Mouse (Mus musculus) midbrain, embryonic 12.5 days (tissue): ENCODE data around the gene Gria3. TPM values are rescaled to one million over a fixed set of nuclear protein-coding genes. Genes with fewer than 3 reads are reported as not detected.

Experiments
- ATAC-seq: fragments of 200-750 bp; cut with Nextera tagmentation; 2 replicates; pipeline ENCODE4 v1.8.0; 2017; ENCODE audit warnings: low read depth, moderate TSS enrichment, moderate library complexity; ENCODE audit not compliant: low FRiP score
- H3K27ac ChIP-seq: fragments of 300-500 bp; sonication (generic); replicated peaks from 2 replicates; pipeline ENCODE4 v1.5.1; 2016; ENCODE audit warnings: mild to moderate bottlenecking
- H3K27me3 ChIP-seq: fragments of 300-500 bp; sonication (generic); 2 replicates; pipeline ENCODE4 v1.6.1; 2016; ENCODE audit warnings: mild to moderate bottlenecking
- H3K36me3 ChIP-seq: fragments of 300-500 bp; sonication (generic); 2 replicates; pipeline ENCODE4 v1.6.1; 2016
- H3K4me1 ChIP-seq: fragments of 300-500 bp; sonication (generic); 2 replicates; pipeline ENCODE4 v1.6.1; 2016
- H3K4me2 ChIP-seq: fragments of 300-500 bp; sonication (generic); replicated peaks from 2 replicates; pipeline ENCODE4 v1.6.1; 2016; ENCODE audit warnings: mild to moderate bottlenecking, moderate library complexity
- H3K4me3 ChIP-seq: fragments of 300-500 bp; sonication (generic); 2 replicates; pipeline ENCODE4 v1.5.1; 2016; ENCODE audit warnings: mild to moderate bottlenecking
- H3K9ac ChIP-seq: fragments of 300-500 bp; sonication (generic); replicated peaks from 2 replicates; pipeline ENCODE4 v1.6.1; 2016; ENCODE audit warnings: mild to moderate bottlenecking, moderate library complexity
- H3K9me3 ChIP-seq: fragments of 300-500 bp; sonication (generic); 2 replicates; pipeline ENCODE4 v1.6.1; 2016; ENCODE audit warnings: mild to moderate bottlenecking
- WGBS: fragments of 180-500 bp; shearing (Covaris S2); methylation state at CpG from one replicate; pipeline ENCODE4 v1.1.7; 2016; 5-methylcytosine and 5-hydroxymethylcytosine counted together
- microRNA-seq: library from miRNA; unstranded; fragments of <30 nt; microRNA quantifications from one replicate; pipeline ENCODE4, GENCODE M21; 2017
- polyA plus RNA-seq: library from polyadenylated mRNA; unstranded; fragments of >200 nt; fragmentation: Nextera tagmentation; extraction: Ambion mirVana; gene quantifications from 2 replicates; pipeline ENCODE4 v1.2.1, GENCODE M21; 2016

Gria3 gene
- polyA plus RNA-seq, 1 experiment from 2014 or later, result 7.4 TPM

- Histone ChIP-seq H3K9me3 (no peaks in the 10 kb centered on the region), H3K4me1 (no peaks in the 10 kb centered on the region), H3K9ac (no peak overlapping the region), H3K4me2 (no peak overlapping the region), H3K27me3 (no peaks in the 10 kb centered on the region), H3K36me3 (no peaks in the 10 kb centered on the region), H3K4me3 (no peak overlapping the region), H3K27ac (no peak overlapping the region)
- ATAC-seq, result no peak
- 89% methylated on average over 3 of the region's 3 CpGs for WGBS
These were observed 187.0 kb downstream of the Gria3 start for GRCm38 (mm10) chrX:41587692-41588091.

- no peak overlapping the region for H3K27ac ChIP-seq
- H3K27me3 ChIP-seq, result no peaks in the 10 kb centered on the region
- ATAC-seq, result no peak
- no peak overlapping the region for H3K4me2 ChIP-seq
- no peaks in the 10 kb centered on the region for H3K4me1 ChIP-seq
- 89% methylated on average over 1 of the region's 1 CpGs for WGBS
- no peak overlapping the region for H3K9ac ChIP-seq
- no peak overlapping the region for H3K4me3 ChIP-seq
- no peaks in the 10 kb centered on the region for H3K9me3 ChIP-seq
- H3K36me3 ChIP-seq, result no peaks in the 10 kb centered on the region
These were observed 206.5 kb downstream of the Gria3 start for GRCm38 (mm10) chrX:41607181-41607580.

GRCm38 (mm10) chrX:41614920-41615319 is 214.3 kb downstream of the Gria3 start:
- H3K27ac ChIP-seq, result no peak overlapping the region
- no peak overlapping the region for H3K4me2 ChIP-seq
- no peaks in the 10 kb centered on the region for H3K27me3 ChIP-seq
- no peak overlapping the region for H3K9ac ChIP-seq
- H3K9me3 ChIP-seq, result no peaks in the 10 kb centered on the region
- 38% methylated on average over 2 of the region's 2 CpGs for WGBS
- H3K4me1 ChIP-seq, result no peaks in the 10 kb centered on the region
- no peaks in the 10 kb centered on the region for H3K36me3 ChIP-seq
- ATAC-seq, result no peak
- H3K4me3 ChIP-seq, result no peak overlapping the region

- H3K9me3 ChIP-seq, result no peaks in the 10 kb centered on the region
- no peak overlapping the region for H3K27ac ChIP-seq
- H3K36me3 ChIP-seq, result no peaks in the 10 kb centered on the region
- H3K9ac ChIP-seq, result no peak overlapping the region
- WGBS, result 90% methylated on average over 1 of the region's 1 CpGs
- H3K4me1 ChIP-seq, result no peaks in the 10 kb centered on the region
- H3K4me3 ChIP-seq, result no peak overlapping the region
- H3K27me3 ChIP-seq, result no peaks in the 10 kb centered on the region
- H3K4me2 ChIP-seq, result no peak overlapping the region
- ATAC-seq, result peak; percentile 52; the same call in 1 of the 2 replicates
These were observed 216.3 kb downstream of the Gria3 start for GRCm38 (mm10) chrX:41616928-41617327.

- H3K9ac ChIP-seq, result no peak overlapping the region
- 87% methylated on average over 2 of the region's 2 CpGs for WGBS
- no peaks in the 10 kb centered on the region for H3K27me3 ChIP-seq
- no peak overlapping the region for H3K4me2 ChIP-seq
- no peaks in the 10 kb centered on the region for H3K36me3 ChIP-seq
- no peak for ATAC-seq
- no peaks in the 10 kb centered on the region for H3K9me3 ChIP-seq
- H3K27ac ChIP-seq, result no peak overlapping the region
- H3K4me3 ChIP-seq, result no peak overlapping the region
- H3K4me1 ChIP-seq, result no peaks in the 10 kb centered on the region
These were observed 217.7 kb downstream of the Gria3 start for GRCm38 (mm10) chrX:41618396-41618795.

GRCm38 (mm10) chrX:41633576-41633975 is 232.9 kb downstream of the Gria3 start:
- 43% methylated on average over 4 of the region's 4 CpGs for WGBS
- no peak overlapping the region for H3K4me3 ChIP-seq
- ATAC-seq, result no peak
- H3K9ac ChIP-seq, result no peak overlapping the region
- H3K9me3 ChIP-seq, result no peaks in the 10 kb centered on the region
- H3K4me2 ChIP-seq, result no peak overlapping the region
- H3K27ac ChIP-seq, result no peak overlapping the region
- no peaks in the 10 kb centered on the region for H3K27me3 ChIP-seq
- H3K36me3 ChIP-seq, result no peaks in the 10 kb centered on the region
- no peaks in the 10 kb centered on the region for H3K4me1 ChIP-seq

GRCm38 (mm10) chrX:41644954-41645353 is 244.3 kb downstream of the Gria3 start:
- 38% methylated on average over 2 of the region's 2 CpGs for WGBS
- no peaks in the 10 kb centered on the region for H3K27me3 ChIP-seq

GRCm38 (mm10) chrX:41657791-41658190 is 257.1 kb downstream of the Gria3 start:
- H3K27me3 ChIP-seq, result no peaks in the 10 kb centered on the region
- no peaks in the 10 kb centered on the region for H3K4me1 ChIP-seq
- no peaks in the 10 kb centered on the region for H3K9me3 ChIP-seq
- no peak overlapping the region for H3K27ac ChIP-seq
- 54% methylated on average over 4 of the region's 4 CpGs for WGBS
- H3K9ac ChIP-seq, result no peak overlapping the region
- H3K4me3 ChIP-seq, result no peak overlapping the region
- no peaks in the 10 kb centered on the region for H3K36me3 ChIP-seq
- no peak for ATAC-seq
- H3K4me2 ChIP-seq, result no peak overlapping the region

More at GRCm38 (mm10) chrX:41644954-41645353, 244.3 kb downstream of the Gria3 start:
- no peak overlapping the region for H3K9ac ChIP-seq
- no peaks in the 10 kb centered on the region for H3K36me3 ChIP-seq
- H3K4me3 ChIP-seq, result no peak overlapping the region
- H3K27ac ChIP-seq, result no peak overlapping the region
- no peak for ATAC-seq
- no peak overlapping the region for H3K4me2 ChIP-seq
- H3K4me1 ChIP-seq, result no peaks in the 10 kb centered on the region
- no peaks in the 10 kb centered on the region for H3K9me3 ChIP-seq

- no peak overlapping the region for H3K9ac ChIP-seq
- H3K36me3 ChIP-seq, result no peaks in the 10 kb centered on the region
- WGBS, result 60% methylated on average over 2 of the region's 2 CpGs
- no peak for ATAC-seq
- no peaks in the 10 kb centered on the region for H3K4me1 ChIP-seq
- no peak overlapping the region for H3K27ac ChIP-seq
- no peaks in the 10 kb centered on the region for H3K9me3 ChIP-seq
- no peak overlapping the region for H3K4me2 ChIP-seq
- no peak overlapping the region for H3K4me3 ChIP-seq
- no peaks in the 10 kb centered on the region for H3K27me3 ChIP-seq
These were observed 288.2 kb downstream of the Gria3 start for GRCm38 (mm10) chrX:41688869-41689268.

GRCm38 (mm10) chrX:41692076-41692475 is 291.4 kb downstream of the Gria3 start:
- WGBS, result 12% methylated on average over 1 of the region's 1 CpGs
- no peak overlapping the region for H3K27ac ChIP-seq
- H3K9me3 ChIP-seq, result no peaks in the 10 kb centered on the region
- peak; percentile 71 for ATAC-seq
- H3K27me3 ChIP-seq, result no peaks in the 10 kb centered on the region
- H3K4me2 ChIP-seq, result no peak overlapping the region
- no peak overlapping the region for H3K4me3 ChIP-seq
- no peak overlapping the region for H3K9ac ChIP-seq
- no peaks in the 10 kb centered on the region for H3K4me1 ChIP-seq
- H3K36me3 ChIP-seq, result no peaks in the 10 kb centered on the region

Small RNA genes lying within 50 kb of the gene (microRNA-seq; reads per million reads assigned to microRNA genes)
- not detected for gene Gm22413
